Mouse (Mus musculus): Measurements from ENCODE around the gene Magoh. TPM values are rescaled to one million over a fixed set of nuclear protein-coding genes. Genes with fewer than 3 reads are reported as not detected.
A peak's percentile ranks its signal among the peaks of the same experiment; 100 is the strongest.

Magoh gene
- polyA plus RNA-seq, 1 experiment, result 3.4 TPM

DNA sequence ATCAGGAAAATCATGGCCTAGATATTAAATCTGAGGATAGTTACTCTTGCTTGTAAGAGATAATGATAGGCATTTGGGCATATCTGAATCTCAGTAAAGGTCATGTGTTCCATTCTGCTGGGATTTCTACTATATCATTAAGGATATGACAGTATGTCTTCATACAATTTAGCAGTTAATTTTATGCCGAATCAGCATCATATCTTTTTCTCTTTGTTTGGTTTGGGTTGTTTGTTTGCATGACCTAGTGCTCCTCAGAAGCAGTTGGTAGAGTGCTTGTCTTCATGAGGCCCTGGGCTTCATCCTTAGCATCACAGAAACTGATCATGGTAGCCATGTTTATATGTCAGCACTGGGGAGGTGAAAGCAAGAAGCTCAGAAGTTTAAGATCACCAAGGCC lies 2.1 kb downstream of the Magoh start:
- H3K9me3 ChIP-seq, result no peaks in the 10 kb centered on the region
- peaks cover 26% of the 10 kb centered on the region for H3K4me1 ChIP-seq
- peaks cover 56% of the 10 kb centered on the region for H3K36me3 ChIP-seq (replicated peaks; ENCODE audit: low read length)
- H3K4me3 ChIP-seq (replicated peaks), result no peak overlapping the region
- no peaks in the 10 kb centered on the region for H3K27me3 ChIP-seq (replicated peaks)
- TF ChIP-seq FLI1 (IDR thresholded peaks at IDR 0.05; ENCODE audit: low read length) (no peak), GATA1 (IDR thresholded peaks at IDR 0.05; ENCODE audit: borderline replicate concordance, low read length) (no peak)

DNA sequence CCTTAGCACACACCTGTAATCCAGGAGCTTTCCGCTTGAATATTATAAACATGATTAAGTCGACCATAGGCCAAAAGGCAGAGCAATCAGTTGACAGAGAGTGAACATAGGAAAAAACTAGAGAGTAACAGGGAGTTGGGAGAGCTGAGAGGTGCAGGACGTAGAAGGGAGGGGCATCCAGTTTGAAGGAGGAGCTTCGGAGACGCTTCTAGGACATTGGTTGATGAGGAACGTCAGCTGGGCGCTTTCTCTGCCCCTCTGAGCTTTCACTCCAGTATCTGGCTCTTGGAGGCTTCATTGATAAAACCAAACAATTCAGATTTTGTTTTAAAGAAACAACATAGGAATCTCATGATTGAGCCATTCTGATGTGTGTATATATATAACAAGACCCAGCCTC lies 6.8 kb downstream of the Magoh start:
- Histone ChIP-seq H3K36me3 (replicated peaks; ENCODE audit: low read length) (peaks cover 70% of the 10 kb centered on the region), H3K9me3 (no peaks in the 10 kb centered on the region), H3K4me1 (peaks cover 32% of the 10 kb centered on the region), H3K27me3 (replicated peaks) (no peaks in the 10 kb centered on the region), H3K4me3 (replicated peaks) (no peak overlapping the region)
- TF ChIP-seq GATA1 (IDR thresholded peaks at IDR 0.05; ENCODE audit: borderline replicate concordance, low read length) (no peak), FLI1 (IDR thresholded peaks at IDR 0.05; ENCODE audit: low read length) (no peak)

DNA sequence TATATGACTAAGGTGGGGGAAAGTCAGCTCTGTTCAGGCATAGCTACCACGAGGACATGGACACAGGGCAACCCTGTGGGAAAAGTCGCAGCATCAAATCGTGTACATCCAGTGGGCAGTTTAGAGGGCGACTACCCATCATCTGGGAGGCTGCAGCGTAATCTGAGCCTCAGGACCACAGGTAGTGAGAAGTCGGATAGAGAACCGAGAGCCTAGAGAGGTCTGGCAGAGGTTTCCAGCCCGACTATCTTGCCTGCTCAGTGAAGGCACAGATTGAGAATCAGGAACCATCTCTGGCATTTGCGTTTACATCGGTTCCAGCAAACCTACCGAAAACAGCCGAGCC lies 9.8 kb downstream of the Magoh start:
- H3K4me3 ChIP-seq (replicated peaks), result peak overlapping the region; percentile 97
- H3K4me1 ChIP-seq, result peaks cover 47% of the 10 kb centered on the region
- H3K9me3 ChIP-seq, result no peaks in the 10 kb centered on the region
- H3K27me3 ChIP-seq (replicated peaks), result no peaks in the 10 kb centered on the region
- peaks cover 69% of the 10 kb centered on the region for H3K36me3 ChIP-seq (replicated peaks; ENCODE audit: low read length)
- no peak for TF ChIP-seq FLI1 (IDR thresholded peaks at IDR 0.05; ENCODE audit: low read length)
- no peak for TF ChIP-seq GATA1 (IDR thresholded peaks at IDR 0.05; ENCODE audit: borderline replicate concordance, low read length)

DNA sequence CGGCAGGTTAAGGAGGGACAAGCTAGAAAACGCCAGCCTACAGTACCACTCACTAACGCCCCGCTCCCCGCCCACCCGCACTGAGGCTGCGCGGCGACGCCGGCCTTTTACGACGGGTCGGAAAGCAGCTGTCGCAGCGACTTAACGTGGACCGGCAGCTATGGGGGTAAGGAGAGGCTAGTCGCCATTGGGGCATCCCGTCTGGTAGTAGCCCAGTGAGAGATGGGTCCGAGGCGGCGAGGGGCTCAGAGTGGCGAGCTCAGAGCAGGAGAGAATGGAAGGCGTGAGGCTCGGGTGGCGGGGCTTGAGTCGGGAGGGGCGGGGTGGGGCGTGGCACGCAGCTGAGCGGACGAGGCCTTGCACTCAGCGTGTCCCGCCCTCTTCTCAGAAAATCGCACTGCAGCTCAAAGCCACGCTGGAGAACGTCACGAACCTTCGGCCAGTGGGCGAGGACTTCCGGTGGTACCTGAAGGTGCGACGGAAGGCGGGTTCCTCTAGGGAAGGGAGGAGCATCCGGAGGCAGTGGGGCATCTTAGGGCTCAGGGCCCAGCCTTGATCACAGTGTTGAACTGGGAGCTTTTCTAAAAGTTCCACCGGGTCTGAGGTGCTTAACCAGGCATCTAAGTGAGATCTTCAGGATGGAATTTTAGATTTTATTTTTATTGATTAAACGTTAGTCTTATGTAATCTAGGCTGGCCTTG lies 10.3 kb downstream of the Magoh start, which contains the start of gene 0610037L13Rik:
Gene 0610037L13Rik (plus strand): TSS at position 83 of the 702 bp plus-strand sequence.
- no peaks in the 10 kb centered on the region for H3K9me3 ChIP-seq
- H3K27me3 ChIP-seq (replicated peaks), result no peaks in the 10 kb centered on the region
- H3K4me3 ChIP-seq (replicated peaks), result peak within 1 kb of the TSS; percentile 97
- H3K36me3 ChIP-seq (replicated peaks; ENCODE audit: low read length), result peaks cover 69% of the 10 kb centered on the region
- H3K4me1 ChIP-seq, result peaks cover 53% of the 10 kb centered on the region
- no peak for TF ChIP-seq GATA1 (IDR thresholded peaks at IDR 0.05; ENCODE audit: borderline replicate concordance, low read length)
- TF ChIP-seq FLI1 (IDR thresholded peaks at IDR 0.05; ENCODE audit: low read length), result peak; percentile 64; the same call in 1 of the 2 replicates

DNA sequence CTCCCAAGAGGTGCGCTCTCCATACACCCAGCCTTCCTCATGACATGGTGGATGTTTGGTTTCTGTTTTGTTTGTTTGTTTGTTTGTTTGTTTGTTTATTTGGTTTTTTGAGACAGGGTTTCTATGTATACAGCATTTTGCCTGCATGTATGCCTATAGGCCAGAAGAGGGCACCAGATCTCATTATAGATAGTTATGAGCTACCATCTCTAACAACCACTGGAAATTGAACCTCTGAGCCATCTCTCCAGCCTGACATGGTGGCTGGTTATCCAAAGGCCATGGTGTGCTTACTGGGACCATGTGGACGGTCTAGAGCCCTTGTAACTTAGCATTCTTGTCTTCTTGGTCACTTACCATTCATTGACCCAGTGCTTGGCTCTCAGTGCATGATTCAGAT lies 13.1 kb downstream of the Magoh start:
- Histone ChIP-seq H3K4me3 (replicated peaks) (no peak overlapping the region), H3K9me3 (no peaks in the 10 kb centered on the region), H3K4me1 (peaks cover 60% of the 10 kb centered on the region), H3K36me3 (replicated peaks; ENCODE audit: low read length) (peaks cover 69% of the 10 kb centered on the region), H3K27me3 (replicated peaks) (no peaks in the 10 kb centered on the region)
- TF ChIP-seq FLI1 (IDR thresholded peaks at IDR 0.05; ENCODE audit: low read length) (no peak), GATA1 (IDR thresholded peaks at IDR 0.05; ENCODE audit: borderline replicate concordance, low read length) (no peak)

DNA sequence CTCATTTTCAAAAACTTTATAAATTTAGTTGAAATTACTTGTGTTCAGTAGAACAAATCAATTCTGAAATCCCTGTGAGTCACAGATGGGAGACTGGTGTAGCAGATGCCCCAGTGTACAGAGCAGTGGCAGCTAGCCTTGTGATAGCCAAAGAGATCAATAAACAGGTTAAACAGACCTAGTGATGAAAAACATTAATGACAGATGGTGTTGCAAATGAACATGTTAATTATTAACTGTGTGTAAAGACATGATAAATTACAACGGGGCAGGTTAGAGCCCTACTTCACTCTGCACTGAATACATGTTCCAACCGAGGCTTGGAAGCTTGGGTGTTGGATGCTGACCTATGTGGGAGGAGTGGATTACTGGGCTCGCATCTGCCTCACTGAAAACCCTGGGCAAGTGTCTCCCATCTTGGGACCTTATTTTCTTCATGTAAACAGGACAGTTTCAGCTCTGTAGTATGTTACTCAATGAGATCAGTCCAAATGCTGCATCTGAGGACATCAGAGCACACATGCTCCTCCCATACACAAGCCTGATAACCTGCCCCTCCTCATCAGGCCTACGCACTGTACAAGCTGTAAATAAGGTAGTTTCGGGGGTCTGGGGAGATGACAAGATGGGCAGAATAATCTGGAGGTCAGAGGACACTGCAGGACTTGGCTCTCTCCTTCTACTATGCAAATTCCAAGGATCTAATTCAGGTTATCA lies 19.8 kb downstream of the Magoh start:
- Histone ChIP-seq H3K9me3 (no peaks in the 10 kb centered on the region), H3K4me1 (peaks cover 72% of the 10 kb centered on the region), H3K27me3 (replicated peaks) (no peaks in the 10 kb centered on the region), H3K36me3 (replicated peaks; ENCODE audit: low read length) (peaks cover 94% of the 10 kb centered on the region), H3K4me3 (replicated peaks) (no peak overlapping the region)
- TF ChIP-seq FLI1 (IDR thresholded peaks at IDR 0.05; ENCODE audit: low read length), result no peak
- TF ChIP-seq GATA1 (IDR thresholded peaks at IDR 0.05; ENCODE audit: borderline replicate concordance, low read length), result no peak

DNA sequence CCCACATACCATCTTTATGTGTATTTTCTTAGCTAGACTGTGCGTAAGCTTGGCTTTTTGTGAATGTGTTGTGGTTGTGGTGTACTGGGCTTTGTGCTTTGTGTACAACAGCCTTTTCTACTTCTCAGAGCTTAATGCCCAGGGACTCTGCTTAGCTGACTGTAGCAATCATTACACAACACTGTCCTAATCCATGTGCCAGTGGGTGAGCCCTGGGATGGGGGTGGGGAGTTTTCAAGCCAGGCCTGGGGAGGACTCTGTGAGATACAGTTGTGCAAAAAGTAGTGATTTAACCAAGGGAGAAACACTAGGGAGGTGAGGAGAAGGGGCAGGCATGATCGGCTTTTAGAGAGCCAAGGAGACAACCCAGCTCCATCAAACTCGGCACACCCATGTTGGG lies 20.7 kb downstream of the Magoh start:
- no peaks in the 10 kb centered on the region for H3K27me3 ChIP-seq (replicated peaks)
- no peak overlapping the region for H3K4me3 ChIP-seq (replicated peaks)
- peaks cover 93% of the 10 kb centered on the region for H3K36me3 ChIP-seq (replicated peaks; ENCODE audit: low read length)
- TF ChIP-seq FLI1 (IDR thresholded peaks at IDR 0.05; ENCODE audit: low read length), result no peak
- no peak for TF ChIP-seq GATA1 (IDR thresholded peaks at IDR 0.05; ENCODE audit: borderline replicate concordance, low read length)
- peaks cover 74% of the 10 kb centered on the region for H3K4me1 ChIP-seq
- H3K9me3 ChIP-seq, result no peaks in the 10 kb centered on the region

DNA sequence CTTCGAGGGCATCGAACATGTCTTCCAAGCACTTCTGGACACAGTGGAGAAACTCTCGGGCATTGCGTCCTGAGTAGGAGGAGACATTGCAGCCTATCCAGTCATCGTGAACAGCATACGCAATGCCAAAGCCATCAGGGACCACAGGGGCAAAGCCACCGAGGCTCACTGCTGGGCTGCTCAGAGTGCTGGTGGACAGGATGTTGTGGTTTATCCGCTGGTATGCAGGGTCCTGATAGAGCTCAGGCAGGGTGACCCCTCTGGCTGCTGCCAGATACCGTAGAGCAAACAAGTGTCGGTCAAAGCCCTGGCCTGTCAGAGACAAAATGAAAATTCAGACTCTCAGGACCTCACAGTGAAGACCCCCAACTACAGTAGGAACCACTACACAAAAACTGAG lies 24.7 kb downstream of the Magoh start:
- no peaks in the 10 kb centered on the region for H3K27me3 ChIP-seq (replicated peaks)
- peaks cover 88% of the 10 kb centered on the region for H3K4me1 ChIP-seq
- H3K36me3 ChIP-seq (replicated peaks; ENCODE audit: low read length), result peaks cover 86% of the 10 kb centered on the region
- H3K9me3 ChIP-seq, result no peaks in the 10 kb centered on the region
- TF ChIP-seq GATA1 (IDR thresholded peaks at IDR 0.05; ENCODE audit: borderline replicate concordance, low read length) (peak; percentile 88; the same call in 2 of the 3 replicates), FLI1 (IDR thresholded peaks at IDR 0.05; ENCODE audit: low read length) (no peak)
- peak overlapping the region; percentile 83 for H3K4me3 ChIP-seq (replicated peaks)

DNA sequence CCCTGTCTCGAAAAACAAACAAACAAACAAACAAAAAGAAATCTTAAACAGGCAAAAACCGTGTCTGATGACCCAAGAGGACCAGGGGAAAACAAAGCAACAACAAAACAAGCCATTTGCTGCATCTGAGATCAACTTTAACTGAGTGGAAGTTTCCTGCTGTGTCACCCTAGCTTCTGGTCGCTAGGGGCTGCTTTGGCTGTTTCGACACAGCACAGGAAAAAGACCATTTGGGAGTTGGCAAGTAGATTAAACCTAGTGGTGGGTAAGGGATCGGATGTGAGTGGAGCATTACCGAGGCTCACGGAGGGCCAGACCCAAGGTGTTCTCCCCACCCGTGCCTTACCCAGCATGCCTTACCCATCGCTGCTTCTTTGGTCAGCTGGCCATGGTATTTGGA lies 27.0 kb downstream of the Magoh start:
- peaks cover 78% of the 10 kb centered on the region for H3K4me1 ChIP-seq
- no peaks in the 10 kb centered on the region for H3K9me3 ChIP-seq
- peak overlapping the region; percentile 69 for H3K4me3 ChIP-seq (replicated peaks)
- H3K27me3 ChIP-seq (replicated peaks), result no peaks in the 10 kb centered on the region
- peaks cover 88% of the 10 kb centered on the region for H3K36me3 ChIP-seq (replicated peaks; ENCODE audit: low read length)
- TF ChIP-seq GATA1 (IDR thresholded peaks at IDR 0.05; ENCODE audit: borderline replicate concordance, low read length) (no peak), FLI1 (IDR thresholded peaks at IDR 0.05; ENCODE audit: low read length) (no peak)

DNA sequence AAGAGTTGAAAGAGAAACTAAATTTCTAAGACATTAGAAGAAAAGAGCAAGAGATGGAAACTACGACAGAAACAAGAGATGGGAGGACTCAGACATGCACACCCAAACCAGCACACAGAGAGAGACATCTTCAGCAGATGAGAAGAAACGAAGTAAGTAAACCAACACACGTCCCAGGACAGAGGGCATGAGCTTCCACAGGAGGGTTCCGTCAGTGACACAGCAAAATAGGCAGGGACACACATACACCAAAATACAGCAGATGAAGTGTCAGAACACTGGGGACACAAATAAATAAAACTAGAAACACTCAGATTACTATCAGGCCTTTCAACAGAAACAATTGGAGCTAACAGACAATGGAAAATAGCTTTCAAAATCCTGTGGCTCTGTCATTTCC lies 30.5 kb downstream of the Magoh start:
- no peaks in the 10 kb centered on the region for H3K27me3 ChIP-seq (replicated peaks)
- peaks cover 92% of the 10 kb centered on the region for H3K36me3 ChIP-seq (replicated peaks; ENCODE audit: low read length)
- H3K4me3 ChIP-seq (replicated peaks), result no peak overlapping the region
- H3K9me3 ChIP-seq, result no peaks in the 10 kb centered on the region
- no peak for TF ChIP-seq FLI1 (IDR thresholded peaks at IDR 0.05; ENCODE audit: low read length)
- no peak for TF ChIP-seq GATA1 (IDR thresholded peaks at IDR 0.05; ENCODE audit: borderline replicate concordance, low read length)
- H3K4me1 ChIP-seq, result peaks cover 49% of the 10 kb centered on the region
